Mouse (Mus musculus): ENCODE data around the gene Lcat. TPM values are rescaled to one million over a fixed set of nuclear protein-coding genes. Genes with fewer than 3 reads are reported as not detected.

Lcat gene
- polyA plus RNA-seq, 1 experiment: 0.39 TPM

DNA sequence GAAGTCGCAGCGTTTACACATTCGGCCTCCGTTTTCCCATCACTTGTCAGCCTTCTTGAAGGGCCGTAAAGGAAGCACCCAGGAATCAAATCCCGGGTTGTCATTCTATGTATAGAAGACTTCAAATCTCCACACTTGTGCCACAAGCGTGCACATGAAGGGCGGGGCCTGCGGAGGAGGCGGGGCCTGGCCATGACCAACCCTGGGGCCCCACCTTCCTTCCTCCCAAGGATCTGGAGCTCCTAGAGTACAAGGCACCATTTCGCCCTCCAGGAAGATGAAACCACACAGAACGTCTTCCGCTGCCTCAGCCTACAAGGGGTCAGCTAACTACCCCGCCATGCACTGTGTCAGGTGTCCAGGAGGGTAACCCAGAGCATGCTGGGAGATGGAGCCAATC is 17.9 kb upstream of the Lcat start:
- TF ChIP-seq GATA1 (IDR thresholded peaks at IDR 0.05; ENCODE audit: low read length): no peak

DNA sequence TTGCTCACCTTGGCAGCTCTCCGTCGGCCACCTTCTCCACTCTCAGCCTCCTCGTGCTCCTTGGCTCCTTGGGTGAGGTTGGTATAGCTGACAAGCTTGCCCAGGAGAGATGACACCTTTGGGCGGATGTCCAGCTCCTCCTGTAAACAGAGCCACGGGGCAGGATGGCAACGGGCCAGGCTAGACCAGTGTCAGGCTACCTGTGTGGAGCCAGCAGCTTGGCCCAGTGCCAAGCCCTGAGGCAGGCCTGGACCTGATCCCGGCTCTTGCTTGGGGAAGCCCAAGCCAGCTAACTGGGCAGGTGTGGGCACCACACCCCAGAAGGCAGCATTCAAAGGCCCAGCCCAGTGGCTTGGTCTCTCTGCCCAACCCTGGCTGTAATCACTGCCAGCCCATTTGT is 16.2 kb upstream of the Lcat start:
- no peak for TF ChIP-seq GATA1 (IDR thresholded peaks at IDR 0.05; ENCODE audit: low read length)

DNA sequence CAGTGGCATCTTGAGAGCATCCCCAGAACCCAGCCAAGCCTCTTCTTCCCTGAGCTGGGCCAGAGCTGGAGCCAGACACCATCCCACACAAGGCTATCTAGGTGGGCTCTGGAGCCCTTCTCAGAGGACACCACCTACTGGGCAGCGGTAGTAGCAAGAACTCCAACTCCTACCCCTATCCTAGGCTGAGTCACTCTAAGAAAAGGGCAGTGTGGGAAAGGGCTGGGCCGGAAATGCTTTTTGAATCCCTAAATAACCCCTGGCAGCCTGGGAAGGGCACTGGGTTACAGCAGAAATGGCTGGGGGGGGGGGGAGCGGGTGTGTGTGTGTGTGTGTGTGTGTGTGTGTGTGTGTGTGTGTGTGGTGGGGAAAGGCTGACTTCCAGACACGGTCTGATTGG is 14.6 kb upstream of the Lcat start:
- no peak for TF ChIP-seq GATA1 (IDR thresholded peaks at IDR 0.05; ENCODE audit: low read length)

DNA sequence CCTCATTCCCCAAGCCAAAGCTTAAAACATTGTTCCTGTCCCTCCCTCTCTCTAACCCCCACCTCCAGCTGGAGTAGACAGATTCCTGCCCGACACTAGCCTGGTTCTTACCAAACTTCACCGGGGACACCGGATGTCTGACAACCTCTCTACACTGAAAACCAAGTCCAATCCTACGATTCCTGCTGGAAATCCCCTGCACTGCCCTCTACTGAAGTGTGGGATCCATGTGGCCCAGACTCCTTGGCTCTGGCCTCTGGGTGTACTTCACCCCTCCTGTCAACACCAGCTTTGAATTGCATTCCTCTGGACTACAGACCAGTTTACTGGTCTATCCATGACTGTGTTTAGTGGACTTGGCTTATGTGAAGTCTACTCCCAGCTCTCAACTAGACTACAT is 13.4 kb upstream of the Lcat start:
- TF ChIP-seq GATA1 (IDR thresholded peaks at IDR 0.05; ENCODE audit: low read length): no peak

DNA sequence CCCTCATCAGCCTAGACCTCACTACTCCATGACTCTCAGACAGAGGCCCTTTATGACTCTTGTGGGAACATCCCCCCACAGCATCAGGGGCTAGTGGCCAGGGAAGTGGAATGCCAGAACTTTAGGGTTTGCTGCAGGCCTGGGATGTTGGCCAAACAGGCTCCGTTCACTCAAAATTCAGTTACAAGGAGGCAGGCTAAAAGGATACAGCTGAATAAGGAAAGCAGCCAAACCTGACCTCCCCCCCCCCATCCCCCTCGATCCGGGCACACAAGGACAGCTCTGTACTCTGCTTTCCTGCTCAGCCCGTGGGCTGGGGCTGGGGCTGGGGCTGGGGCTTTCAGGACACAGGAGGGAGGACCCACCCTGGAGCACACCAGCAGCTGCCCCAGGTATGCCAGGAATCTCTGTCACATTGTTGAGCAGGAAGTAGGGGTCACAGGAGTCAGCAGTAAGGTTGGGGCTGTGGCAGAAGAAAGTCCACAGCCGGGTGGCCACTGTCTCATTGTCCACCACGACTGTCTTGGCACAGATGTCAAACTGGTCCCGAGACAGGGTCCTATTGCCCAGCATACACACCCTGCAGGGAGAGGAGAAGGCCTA is 8.0 kb upstream of the Lcat start:
- no peak for TF ChIP-seq GATA1 (IDR thresholded peaks at IDR 0.05; ENCODE audit: low read length)

DNA sequence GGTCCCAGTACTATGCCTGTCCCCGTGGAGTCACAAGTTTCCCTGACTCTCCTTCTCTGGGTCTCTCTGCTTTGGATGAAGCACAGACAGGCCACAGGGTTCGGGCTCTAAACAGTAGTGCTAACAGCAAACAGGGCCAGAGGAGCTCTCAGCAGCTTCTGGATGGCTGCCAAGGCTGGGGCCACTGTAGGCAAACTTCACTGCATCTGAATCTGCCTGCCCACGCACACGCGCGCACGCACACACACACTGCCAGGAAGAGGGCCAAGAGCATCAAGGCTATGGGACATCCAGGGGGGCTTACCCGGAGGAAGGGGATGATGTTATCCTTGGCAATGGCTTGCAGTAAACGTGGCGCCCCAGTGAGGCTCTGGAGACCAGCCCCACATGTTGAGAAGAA is 6.2 kb upstream of the Lcat start:
- TF ChIP-seq GATA1 (IDR thresholded peaks at IDR 0.05; ENCODE audit: low read length): no peak

DNA sequence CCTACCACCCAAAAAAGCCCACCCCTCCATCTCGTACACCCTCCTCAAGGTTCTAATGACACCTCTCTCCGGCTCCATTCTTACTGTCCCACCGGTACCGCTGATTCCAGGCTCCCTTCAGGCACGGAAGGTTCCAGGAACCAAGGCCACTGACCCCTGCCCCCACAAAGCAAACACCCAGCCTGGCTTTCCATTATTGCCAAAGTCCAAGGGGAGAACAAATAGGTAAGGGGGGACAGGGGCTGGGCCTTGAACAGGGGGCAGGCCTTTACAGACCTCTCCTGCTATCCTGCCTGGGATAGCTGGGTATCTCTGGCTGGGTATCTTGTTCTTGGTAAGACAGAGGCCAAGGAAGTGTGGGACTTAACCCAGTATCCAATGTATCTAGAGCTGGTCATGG is 640 bp downstream of the Lcat start:
- no peak for TF ChIP-seq GATA1 (IDR thresholded peaks at IDR 0.05; ENCODE audit: low read length)

DNA sequence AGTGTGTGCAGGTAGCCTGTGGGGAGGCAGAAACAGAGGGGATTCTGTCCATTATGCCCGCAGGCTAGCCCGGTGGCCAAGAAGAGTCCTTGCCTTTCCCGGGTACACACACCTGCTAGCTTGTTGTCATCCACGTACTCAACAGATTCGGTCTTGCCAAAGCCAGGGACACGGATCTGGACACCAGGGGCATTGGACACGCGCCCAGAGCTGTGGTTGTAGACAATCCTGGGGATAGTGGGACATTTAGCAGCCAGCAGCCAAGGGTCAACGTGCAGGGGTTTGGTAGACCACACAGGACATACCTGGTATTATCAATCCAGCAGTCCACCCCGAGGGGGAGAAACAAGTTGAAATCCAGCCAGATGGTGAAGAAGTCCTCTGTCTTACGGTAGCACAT is 1.2 kb downstream of the Lcat start:
- no peak for TF ChIP-seq GATA1 (IDR thresholded peaks at IDR 0.05; ENCODE audit: low read length)

DNA sequence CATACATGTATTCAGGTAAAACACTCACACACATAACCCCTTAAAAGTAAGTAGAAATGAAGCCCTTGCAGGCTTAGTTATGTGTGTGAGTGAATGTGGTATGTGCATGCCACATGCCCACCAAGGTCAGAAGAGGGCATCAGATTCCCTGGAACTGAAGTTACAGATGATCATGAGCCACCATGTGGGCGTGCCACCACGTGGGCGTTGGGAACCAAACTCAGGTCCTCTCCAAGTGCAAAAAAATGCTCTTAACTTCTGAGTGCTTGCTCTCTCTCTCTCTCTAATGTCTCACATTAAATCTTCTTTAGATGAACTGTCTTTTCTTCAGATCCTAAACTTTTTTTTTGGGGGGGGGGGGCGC is 4.9 kb downstream of the Lcat start, which contains the start of gene Psmb10:
Psmb10 (minus strand) TSS at position 139 of the 364 bp plus-strand sequence.
- no peak for TF ChIP-seq GATA1 (IDR thresholded peaks at IDR 0.05; ENCODE audit: low read length)

DNA sequence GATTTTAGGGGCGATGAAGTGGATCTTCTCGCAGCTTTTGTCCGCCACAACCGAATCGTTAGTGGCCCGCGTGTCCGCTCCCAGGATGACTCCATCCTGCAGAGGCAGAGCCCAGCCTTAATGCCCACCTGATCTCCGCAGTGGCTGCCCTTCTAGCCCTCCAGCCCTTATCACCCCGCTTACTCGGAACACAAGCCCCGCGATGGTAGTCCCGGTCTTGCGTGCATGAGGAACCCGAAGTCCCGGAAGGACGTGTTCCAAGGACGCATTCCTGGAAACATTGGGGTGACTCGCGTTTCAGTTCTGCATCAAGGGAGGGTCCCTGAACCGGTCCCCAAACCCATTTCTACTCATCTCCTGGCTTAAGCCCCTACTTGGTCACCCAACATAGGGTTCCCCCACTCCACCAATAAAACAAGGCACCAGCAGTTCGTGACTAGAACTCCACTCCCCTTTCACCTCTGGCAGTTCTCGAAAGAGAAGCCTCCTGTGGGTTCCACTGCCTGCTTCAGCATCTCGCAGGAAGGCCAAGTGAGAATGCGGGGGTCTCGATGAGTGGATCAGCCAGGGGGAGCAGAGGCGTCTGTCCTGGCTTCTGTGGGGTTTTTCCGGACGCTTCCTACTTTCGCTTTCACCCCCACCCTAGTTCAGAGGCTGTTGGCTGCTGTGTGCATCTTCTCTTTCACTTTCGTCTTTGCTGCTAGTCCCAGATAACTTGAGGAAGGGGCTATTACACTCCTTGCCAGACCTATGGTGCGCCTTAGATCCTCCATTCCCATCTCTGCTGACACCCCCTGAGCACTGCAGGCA is 5.5 kb downstream of the Lcat start:
- TF ChIP-seq GATA1 (IDR thresholded peaks at IDR 0.05; ENCODE audit: low read length): no peak

DNA sequence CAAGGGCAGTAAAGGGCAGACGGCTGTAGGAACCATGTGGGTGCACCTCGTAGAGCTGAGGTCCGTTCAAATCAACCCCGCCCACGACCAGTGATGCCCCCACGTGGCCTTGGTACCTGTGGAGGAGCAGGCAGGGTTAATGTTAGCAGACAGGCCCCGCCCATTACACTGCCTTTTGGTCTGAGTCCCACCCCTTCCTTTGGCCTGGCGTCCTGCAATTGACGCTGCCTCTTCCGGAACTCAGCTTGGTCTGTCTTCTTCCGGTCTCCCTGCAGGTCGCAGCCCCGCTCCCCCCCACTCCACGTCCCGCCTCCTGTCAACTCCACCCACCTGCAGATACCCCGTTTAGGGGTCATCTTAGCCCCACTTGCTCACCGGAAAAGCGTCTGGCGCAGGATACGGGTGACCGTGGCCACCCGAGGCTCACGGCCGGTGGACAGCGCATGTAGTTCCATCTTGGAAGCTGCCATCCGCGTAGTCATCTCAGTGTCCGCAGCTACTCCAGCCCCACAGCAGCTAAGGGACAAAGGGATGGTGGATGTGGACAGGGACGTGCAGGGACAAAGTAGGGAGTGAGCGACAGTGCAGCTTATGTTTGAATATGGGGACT is 6.2 kb downstream of the Lcat start:
- TF ChIP-seq GATA1 (IDR thresholded peaks at IDR 0.05; ENCODE audit: low read length): no peak

DNA sequence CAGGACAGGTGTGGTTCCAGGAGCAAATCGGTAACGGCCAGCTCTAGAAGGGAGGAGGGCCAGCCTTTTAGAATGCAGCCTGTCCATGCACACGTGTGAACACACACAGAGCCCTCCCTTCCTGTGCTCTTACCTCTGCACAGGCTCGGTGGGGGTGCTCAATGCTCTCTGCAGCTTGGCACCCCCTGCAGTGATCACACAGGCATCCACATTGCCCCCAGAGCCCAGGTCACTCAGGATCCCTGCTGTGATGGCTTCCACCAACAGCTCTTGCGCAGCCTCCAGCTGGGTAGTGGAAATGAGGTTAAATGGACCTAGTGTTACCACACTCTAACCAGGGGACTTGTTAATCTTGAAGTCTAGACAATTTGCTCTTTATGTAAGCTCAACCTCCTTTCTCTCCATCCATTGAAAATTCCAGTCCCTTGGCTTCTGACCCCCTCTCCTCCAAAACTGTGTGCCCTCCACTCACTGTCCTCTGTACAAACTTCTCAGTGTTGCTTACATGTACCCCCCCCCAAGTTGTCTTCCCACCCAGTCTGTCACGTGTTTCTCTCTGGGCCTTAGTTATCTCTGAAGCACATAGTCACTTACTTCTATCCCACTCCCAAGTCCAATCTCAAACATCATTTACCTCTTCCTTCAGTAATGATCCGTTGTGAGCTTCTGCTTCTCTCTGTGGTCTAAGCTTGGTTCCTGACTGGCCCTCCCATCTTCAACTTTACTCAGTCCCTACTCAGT is 7.1 kb downstream of the Lcat start:
- no peak for TF ChIP-seq GATA1 (IDR thresholded peaks at IDR 0.05; ENCODE audit: low read length)

DNA sequence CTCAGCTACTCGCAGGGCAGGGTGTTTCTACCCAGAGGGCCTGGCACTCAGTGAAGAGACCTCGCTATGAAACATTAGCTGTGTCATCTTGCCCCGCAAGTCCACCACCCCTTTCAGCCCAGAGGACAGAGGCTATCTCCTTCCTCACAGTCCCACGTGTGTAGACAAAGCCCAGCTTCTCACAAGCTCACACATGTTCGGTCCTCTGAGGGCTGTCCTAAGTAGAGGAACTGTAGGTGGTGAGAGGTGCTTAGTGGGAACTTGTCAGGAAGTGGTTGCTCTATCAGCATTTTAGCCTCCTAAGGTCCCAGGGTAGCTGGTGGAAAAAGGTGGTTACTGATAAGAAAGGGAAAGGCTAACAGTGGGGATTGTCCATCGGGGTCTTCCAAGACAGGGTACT is 8.1 kb downstream of the Lcat start:
- TF ChIP-seq GATA1 (IDR thresholded peaks at IDR 0.05; ENCODE audit: low read length): no peak

DNA sequence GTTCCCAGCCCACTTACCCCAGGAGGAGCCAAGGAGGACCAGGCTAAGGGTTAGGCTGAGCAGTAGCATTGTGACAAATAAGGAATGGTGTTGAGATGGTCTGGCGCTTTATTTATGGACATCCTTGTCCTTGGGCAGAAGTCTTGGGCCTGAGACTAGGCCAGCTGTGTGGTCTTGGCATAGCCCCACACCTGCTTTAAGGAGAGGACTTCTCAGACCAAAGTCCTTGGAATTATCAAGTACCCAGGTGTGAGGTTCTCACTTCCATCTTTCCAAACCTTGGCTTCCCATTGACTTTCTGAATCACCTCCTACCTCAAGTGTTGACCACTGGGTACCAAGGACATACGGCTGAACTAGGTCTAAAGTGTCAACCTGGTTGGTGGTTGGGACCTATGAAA is 9.4 kb downstream of the Lcat start, which contains the start of gene Ctrl:
Ctrl (minus strand) TSS at position 101 of the 400 bp plus-strand sequence.
- TF ChIP-seq GATA1 (IDR thresholded peaks at IDR 0.05; ENCODE audit: low read length): no peak

DNA sequence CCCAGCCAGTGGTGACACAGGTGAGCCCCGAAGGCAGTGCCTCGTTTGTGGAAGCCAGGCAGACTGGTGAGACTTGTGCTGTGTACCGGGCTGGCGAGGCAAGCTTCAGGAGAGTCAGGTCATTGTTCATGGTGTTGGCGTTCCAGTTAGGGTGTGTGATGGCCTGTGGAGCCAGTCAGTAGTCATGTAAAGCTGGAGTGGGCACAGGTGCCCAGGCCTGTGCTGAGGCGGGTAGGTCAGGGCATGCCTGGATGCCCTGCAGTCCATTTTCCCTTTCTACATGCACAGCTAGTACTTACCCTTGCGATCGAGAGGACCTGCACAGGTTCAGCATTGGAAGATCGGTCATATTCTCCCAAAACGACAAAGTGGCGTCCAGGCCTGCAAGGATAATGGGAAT is 10.7 kb downstream of the Lcat start:
- no peak for TF ChIP-seq GATA1 (IDR thresholded peaks at IDR 0.05; ENCODE audit: low read length)

DNA sequence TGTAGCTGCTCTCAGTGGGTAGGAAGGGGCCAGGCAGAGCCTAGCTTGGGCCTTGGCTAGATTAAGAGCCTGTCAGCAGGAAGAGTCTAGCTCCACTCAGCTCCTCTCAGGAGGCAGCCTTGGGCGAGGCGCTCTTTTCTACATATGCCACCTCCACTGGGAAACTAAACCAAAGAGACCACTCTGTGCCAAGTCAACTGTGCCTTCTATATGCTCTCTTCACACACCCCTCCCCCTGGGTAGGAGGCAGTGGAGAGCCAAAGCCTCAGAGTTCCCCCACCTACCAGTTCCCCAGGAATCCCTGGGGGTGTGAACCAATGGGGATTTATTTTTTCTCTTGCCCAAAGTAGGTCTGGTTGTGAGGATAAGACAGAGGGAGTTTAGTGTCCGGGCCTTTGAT is 11.9 kb downstream of the Lcat start:
- no peak for TF ChIP-seq GATA1 (IDR thresholded peaks at IDR 0.05; ENCODE audit: low read length)

Measured in G1E-ER4 (cell line).